In genomic region chr10:4517614-4518013, GRCm38 (mm10) we compare ENCODE assay signal across 26 mouse cellular contexts. TPM values are rescaled to one million over a fixed set of nuclear protein-coding genes. Genes with fewer than 3 reads are reported as not detected.
DNase-seq lines count a peak whose midpoint lies in the region; ATAC-seq and TF ChIP-seq lines count a peak whose summit lies in the region.
"Had no signal": no experiment of that assay in that cellular context is flagged by ENCODE, and none has a peak within 500 bp of the region (broad histone marks: within the 10 kb centered on the region; RNA-seq: fewer than 3 reads in every experiment).

No protein-coding gene starts in this region.

- DNase-seq in 416B (ENCODE audit: low read depth), result peak; percentile 79
- DNase-seq in kidney, postnatal 10 days, result no peak
- DNase-seq in lung, postnatal 36 days, result no peak
- no peak for DNase-seq in layer of hippocampus, postnatal 36 days
- DNase-seq: adrenal gland, adult 8-10 months; adrenal gland, postnatal 14 days; adrenal gland, postnatal 36 days; cerebellum, adult 11 months; cerebellum, adult 18-20 months; cerebellum, adult 8-10 months; cerebellum, adult 9-11 months; cerebellum, postnatal 14 days; cerebellum, postnatal 36 days; forebrain, postnatal 0 days had no signal

- peak; percentile 81 for ATAC-seq in common myeloid progenitor, adult 5-6 weeks (replicated peaks; ENCODE audit: low read depth, poor library complexity, severe bottlenecking)
- ATAC-seq in megakaryocyte, adult 5-6 weeks (ENCODE audit: poor library complexity, severe bottlenecking), result peak; percentile 88
- ATAC-seq: activated CD4-positive, CD25-positive, alpha-beta regulatory T cell, adult 4 months; forebrain, embryonic 13.5 days; forebrain, embryonic 15.5 days; forebrain, postnatal 0 days; Patski had no signal

- no peak overlapping the region for H3ac ChIP-seq in myocyte (ENCODE audit: control insufficient read depth, insufficient read length)

- H3K4me3 ChIP-seq in myocyte, result no peak overlapping the region
- H3K4me3 ChIP-seq: embryonic facial prominence, embryonic 10.5 days; embryonic facial prominence, embryonic 12.5 days; forebrain, embryonic 13.5 days; forebrain, embryonic 15.5 days had no signal

- H3K36me3 ChIP-seq in myocyte (ENCODE audit: control insufficient read depth, insufficient read depth), result no peaks in the 10 kb centered on the region
- H3K36me3 ChIP-seq: embryonic facial prominence, embryonic 10.5 days; embryonic facial prominence, embryonic 12.5 days; forebrain, embryonic 15.5 days; G1E had no signal

- no peak overlapping the region for H3K4me2 ChIP-seq in myocyte (ENCODE audit: low read depth)
- H3K4me2 ChIP-seq: embryonic facial prominence, embryonic 12.5 days; forebrain, embryonic 13.5 days; forebrain, embryonic 15.5 days had no signal

- H3K27me3 ChIP-seq in myocyte (ENCODE audit: control insufficient read depth, insufficient read depth, insufficient read length), result no peaks in the 10 kb centered on the region
- H3K27me3 ChIP-seq: CH12.LX; embryonic facial prominence, embryonic 12.5 days; forebrain, embryonic 13.5 days; forebrain, embryonic 15.5 days; Patski had no signal

- no peaks in the 10 kb centered on the region for H3K79me2 ChIP-seq in myocyte (ENCODE audit: control insufficient read depth, insufficient read depth)

- no peak for TF ChIP-seq POLR2A in myocyte (IDR thresholded peaks at IDR 0.05; ENCODE audit: insufficient read length, low read depth)

TF ChIP-seq in myocyte, 11 proteins besides CTCF, POLR2A, EP300 and RAD21:
- TF ChIP-seq CEBPB (IDR thresholded peaks at IDR 0.05; ENCODE audit: insufficient read depth, poor library complexity, severe bottlenecking), result 0 out of 2 replicates have a peak, but pooled peaks have one; percentile 28
- no peak for TF ChIP-seq TCF3 (IDR thresholded peaks at IDR 0.05; ENCODE audit: insufficient read length, low read depth)

RNA-seq across cellular contexts. Expression of gene Ccdc170, which starts 35.3 kb away (rescaled TPM):
- total RNA-seq in common myeloid progenitor, adult 5-6 weeks (2017), result not detected in 2 replicates
- total RNA-seq in megakaryocyte, adult 5-6 weeks (2015), result 0.30 TPM in 1 of 2 replicates, not detected in the other
- total RNA-seq in megakaryocyte, adult 5-6 weeks (2017), result 0.08 and 0.22 TPM in 2 replicates
- polyA plus RNA-seq in myocyte (2012; fragmentation: generic; extraction: Trizol), result 0.05 TPM
- under 1 TPM; 0.32 to 0.96 TPM for total RNA-seq in layer of hippocampus, postnatal 36 days (2021)
- total RNA-seq: CH12.LX, G1E had no signal
- polyA plus RNA-seq: activated CD4-positive, CD25-positive, alpha-beta regulatory T cell, adult 4 months; forebrain, embryonic 11.5 days; G1E had no signal
